Mouse (Mus musculus) cerebellum, postnatal 25 days (tissue): ENCODE results near the gene Abtb1.

ENCODE experiments used
- DNase-seq, 2 experiments: peaks; one replicate each; pipeline ENCODE4 v3.0.0; 2021; ENCODE audit warnings: mixed read lengths in 2 of 2

Abtb1 gene

DNA sequence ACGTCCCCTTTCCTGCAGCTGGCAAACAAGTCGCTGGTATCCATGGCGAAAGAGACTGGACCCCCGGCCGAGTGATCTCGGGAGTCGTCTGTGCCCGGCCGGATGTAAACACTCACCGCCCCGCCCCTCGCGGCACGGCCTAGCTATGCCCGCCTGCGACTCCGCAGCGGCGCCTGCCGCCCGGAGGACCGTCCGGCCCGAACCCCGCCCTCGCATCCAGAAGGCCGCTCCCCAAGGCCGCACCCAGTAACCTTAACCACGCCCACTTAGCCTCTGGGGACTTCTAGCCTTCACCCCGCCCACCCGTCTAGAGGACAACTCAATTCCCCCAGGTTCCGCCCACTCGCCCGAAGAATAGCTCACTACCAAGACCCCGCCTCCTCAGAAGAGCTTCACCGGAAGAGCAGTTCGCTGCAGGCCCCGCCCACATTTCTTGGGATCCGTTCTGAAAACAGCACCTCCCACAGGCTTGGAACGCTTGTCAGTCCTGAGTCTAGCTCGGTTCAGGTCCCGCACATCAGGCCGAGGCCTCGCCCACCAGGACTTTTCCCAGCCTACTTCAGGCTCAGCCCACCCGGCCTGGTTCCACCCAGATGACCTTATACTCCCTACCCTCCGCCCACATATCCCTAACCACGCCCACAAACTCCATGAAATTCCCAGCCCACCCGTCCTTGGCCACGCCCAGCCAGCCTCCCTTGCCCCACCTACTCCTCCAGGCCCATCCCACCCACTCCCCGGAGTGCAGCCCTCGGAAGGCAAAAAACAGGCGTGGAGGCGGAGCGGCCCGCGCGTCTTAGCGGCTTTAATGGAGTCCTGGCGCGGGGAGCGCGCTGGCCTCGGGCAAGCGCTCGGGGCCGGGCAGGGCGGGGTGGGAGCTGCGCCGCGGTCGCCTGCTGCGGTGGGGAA lies at the start of gene Abtb1:
Abtb1 (minus strand) TSS at position 204 of the 909 bp plus-strand sequence.
- peak; percentile 97 to 98 for DNase-seq

- DNase-seq: no peak
Observed at GRCm38 (mm10) chr6:88890832-88891231, 49.0 kb upstream of the Abtb1 start.

DNA sequence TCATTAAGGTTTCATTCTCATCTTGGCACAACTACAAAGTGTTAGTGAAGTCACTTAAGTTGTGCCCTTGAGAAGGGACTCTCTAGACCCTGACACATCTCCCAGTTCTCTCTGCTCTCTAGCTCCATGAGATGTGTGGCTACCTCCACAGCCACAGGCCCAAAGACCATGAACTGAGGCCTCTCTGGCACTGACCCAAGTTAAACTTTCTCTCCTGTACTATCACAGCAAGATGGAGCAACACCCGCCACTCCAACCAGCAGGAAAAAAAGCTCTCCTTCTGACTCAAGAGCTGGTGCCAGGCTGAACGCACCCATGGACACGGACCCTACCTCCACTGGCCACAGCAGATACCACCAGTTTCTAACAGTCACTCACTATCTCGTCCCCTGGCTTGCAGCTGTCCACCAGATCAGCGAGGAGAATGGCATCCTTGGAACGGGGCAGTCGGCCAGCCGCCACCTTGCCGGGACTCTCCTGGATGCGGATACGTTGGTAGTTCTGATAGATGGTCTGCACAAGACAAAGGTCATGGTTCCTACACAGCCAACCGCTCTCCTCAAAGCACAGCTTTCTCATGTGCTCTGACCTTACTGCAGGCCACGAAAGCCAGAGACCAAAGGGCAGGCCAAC lies 47.7 kb upstream of the Abtb1 start:
- no peak for DNase-seq

DNA sequence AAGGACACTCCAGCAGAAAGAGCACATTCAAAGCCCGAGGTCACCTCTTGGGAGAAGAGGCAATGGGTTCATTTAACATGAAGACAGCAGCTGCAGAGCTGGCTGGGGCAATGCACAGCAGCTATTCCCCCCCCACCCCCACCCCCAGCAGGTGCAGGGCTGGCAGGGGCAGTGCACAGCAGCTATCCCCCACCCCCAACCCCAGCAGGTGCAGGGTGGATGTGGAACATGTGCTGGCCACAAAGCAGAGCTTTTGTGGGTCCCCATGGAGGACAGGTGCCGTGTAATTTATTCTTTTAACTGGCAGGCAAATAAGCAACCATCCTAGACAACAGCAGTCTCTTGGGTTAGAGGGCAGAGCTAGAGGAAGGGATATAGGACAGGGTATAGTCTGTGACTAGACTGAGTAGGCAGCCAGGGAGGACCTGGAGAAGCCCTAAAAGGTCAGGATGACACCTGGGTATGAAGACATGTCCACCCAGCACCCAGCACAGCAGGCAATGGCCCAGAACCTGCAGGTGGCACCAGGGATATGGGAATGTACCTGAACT lies 44.7 kb upstream of the Abtb1 start:
- DNase-seq: no peak

DNA sequence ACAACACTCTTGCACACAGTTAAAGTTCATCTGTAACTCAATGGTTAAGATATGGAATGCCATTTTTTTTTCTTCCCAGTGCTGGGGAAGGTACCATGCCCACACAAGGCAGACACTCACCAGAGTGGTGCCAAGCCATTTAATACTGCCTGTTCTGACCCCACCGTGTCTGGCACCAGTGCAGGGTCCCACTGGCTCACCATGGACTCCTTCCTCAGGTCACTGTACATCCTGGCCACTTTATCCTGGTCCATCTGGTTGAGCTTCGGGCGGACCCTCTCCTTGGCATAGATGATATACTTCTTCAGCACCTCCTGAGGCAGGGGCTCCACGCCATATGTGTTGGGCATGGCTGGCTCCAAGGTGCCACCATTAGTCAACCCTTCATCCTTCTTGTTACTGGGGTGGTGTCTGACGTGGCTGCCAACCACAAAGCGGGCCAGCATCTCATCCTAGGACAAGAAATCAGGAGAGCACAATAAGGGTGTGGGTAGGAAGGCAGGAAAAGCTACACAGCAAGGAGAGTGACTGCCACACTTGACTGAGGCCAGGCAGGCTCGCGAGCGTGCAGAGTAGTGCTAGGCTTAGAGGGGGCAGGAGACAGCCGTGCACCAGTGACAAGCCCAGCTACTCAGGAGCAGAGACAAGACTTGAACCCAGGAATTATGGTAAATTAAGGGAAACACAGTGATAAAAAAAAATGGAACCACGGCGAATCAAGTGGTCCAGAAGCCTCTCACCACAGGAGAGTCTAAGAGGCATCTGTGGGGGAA lies 44.0 kb upstream of the Abtb1 start:
- DNase-seq: no peak

GRCm38 (mm10) chr6:88884690-88885089 lies 42.9 kb upstream of the Abtb1 start:
- no peak for DNase-seq

- DNase-seq: no peak
Observed at GRCm38 (mm10) chr6:88884195-88884594, 42.4 kb upstream of the Abtb1 start.

GRCm38 (mm10) chr6:88881334-88881733 lies 39.5 kb upstream of the Abtb1 start:
- no peak for DNase-seq

DNA sequence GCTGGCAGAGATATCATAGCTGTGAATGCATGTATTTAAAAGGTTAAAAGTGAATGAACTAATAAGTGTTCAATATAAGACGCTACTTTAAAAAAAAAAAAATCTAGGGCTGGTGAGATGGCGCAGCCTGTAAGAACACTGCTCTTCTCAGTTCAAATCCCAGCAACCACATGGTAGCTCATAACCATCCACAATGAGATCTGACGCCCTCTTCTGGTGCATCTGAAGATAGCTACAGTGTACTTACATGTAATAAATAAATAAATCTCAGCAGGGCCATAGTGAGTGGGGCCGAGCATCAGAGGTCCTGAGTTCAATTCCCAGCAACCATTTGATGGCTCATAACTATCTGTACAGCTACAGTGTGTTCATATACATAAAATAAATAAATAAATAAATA lies 37.7 kb upstream of the Abtb1 start:
- DNase-seq: peak in 1 of 2 experiments; percentile 52

- DNase-seq: peak; percentile 91 to 95
Observed at GRCm38 (mm10) chr6:88874868-88875508, 33.2 kb upstream of the Abtb1 start, which contains the start of gene Podxl2. Gene Podxl2, minus strand, starts transcription at chr6:88875044.

DNA sequence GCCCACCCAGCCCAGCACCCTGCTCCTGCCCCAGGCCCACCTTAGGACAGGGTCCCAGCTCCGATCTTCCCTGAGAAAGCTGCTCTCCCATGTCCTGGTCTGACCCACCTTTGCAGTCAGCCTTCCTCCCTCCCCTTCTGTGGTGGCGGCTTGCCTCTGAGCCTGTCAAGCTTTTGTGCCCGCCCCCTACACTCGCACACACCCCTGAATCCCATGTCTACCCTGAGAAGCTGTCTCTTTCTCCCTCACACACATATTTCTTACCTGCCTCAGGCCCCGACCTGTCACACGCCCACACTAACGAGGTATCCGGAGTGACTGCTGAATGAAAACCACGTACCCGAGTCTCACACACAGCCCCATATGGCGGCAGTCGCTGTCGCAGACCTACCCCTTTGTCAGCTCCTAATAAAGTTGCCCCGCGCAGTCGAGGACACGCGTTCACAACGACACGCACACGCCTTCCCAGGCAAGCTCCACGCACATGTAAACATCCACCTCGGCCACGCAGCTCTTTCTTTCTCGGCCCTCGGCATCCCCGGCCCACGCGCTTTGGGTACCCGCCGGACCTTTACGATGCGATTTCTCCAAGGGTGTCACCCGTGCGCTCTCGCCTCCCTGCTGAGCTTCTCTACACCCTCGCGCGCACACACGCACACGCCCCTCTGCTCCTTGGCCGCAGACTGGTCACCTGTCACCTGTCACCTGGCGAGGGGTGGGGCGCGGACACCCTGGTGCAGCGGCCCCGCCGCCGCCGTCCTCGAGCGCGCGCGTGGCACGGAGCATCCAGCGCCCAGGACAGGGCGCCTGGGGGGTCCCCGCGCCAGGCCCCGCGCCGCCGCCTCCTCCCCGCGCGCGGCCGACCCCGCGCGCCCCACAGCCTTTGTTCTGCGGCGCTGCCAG lies 32.4 kb upstream of the Abtb1 start:
- DNase-seq: peak; percentile 62 to 69

- peak in 1 of 2 experiments; percentile 48 for DNase-seq
Observed at GRCm38 (mm10) chr6:88872811-88873210, 31.0 kb upstream of the Abtb1 start.

DNA sequence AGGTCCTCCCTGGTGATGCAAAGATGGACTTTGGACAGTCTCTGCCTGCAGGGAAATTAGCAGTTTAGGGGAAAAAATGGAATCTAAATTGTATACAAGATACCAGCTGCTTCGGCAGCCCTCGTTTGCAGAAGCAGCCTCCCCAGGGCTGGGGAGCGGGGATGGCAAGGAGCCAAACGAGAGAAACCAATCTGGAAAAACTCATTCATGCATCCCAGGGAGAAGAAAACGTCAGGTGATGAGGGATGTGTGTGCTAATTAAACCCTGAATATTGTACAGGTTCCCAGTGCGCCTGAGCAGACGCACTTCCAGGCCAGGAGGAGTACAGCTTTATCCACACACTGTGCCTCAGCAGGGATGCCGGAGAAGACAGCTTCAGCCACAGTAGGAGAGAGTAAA lies 29.8 kb upstream of the Abtb1 start:
- DNase-seq: peak; percentile 56 to 70

DNA sequence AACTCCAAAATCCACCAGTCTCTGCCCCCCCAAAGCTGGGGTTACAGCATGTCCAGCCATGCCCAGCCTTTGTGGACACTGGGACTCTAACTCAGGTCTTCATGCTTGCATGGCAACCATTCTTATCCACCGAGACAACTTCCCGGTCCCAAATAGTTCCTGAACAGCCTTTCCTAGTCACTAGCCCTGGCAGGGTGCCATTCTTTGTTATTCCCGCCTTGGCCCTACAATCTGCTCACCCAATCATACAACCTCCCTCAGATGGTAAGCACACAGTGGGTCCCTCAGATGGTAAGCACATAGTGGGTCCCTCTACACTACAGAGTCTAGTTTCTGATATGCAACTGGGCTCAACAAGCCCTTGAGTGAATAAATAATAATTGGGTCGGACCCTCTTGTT lies 28.8 kb upstream of the Abtb1 start:
- DNase-seq: peak in 1 of 2 experiments; percentile 75

GRCm38 (mm10) chr6:88869459-88869858 lies 27.7 kb upstream of the Abtb1 start:
- DNase-seq: peak in 1 of 2 experiments; percentile 36

- no peak for DNase-seq
Observed at GRCm38 (mm10) chr6:88865704-88866103, 23.9 kb upstream of the Abtb1 start.

- peak in 1 of 2 experiments; percentile 43 for DNase-seq
Observed at GRCm38 (mm10) chr6:88860914-88861313, 19.1 kb upstream of the Abtb1 start.

- peak in 1 of 2 experiments; percentile 30 for DNase-seq
Observed at GRCm38 (mm10) chr6:88858341-88858740, 16.6 kb upstream of the Abtb1 start.

DNA sequence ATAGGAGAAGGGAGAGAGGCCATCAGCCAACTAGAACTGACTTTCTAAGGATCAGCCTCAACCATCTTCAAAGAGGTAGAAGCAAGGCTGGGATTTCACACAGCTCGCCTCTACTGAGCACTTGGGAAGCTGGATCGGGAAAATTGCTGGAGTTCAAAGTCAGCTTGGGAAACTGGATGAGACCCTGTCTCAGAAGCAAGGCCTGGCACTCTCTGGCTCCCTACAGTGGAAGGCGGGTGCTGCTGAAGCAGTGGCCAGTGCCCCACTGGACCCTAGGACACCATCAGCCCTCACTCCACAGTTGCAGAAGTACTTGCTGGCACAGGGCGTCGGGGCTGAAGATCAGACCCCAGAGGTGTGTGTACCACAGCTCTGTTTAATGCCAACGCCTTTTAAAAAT lies 16.0 kb upstream of the Abtb1 start:
- peak in 1 of 2 experiments; percentile 46 for DNase-seq

- peak; percentile 82 to 85 for DNase-seq
Observed at GRCm38 (mm10) chr6:88857249-88857648, 15.5 kb upstream of the Abtb1 start.

GRCm38 (mm10) chr6:88855636-88856035 lies 13.9 kb upstream of the Abtb1 start:
- DNase-seq: peak; percentile 68 to 83
